Mouse (Mus musculus): ENCODE measurements around the gene Ubfd1. TPM values are rescaled to one million over a fixed set of nuclear protein-coding genes. Genes with fewer than 3 reads are reported as not detected.

Ubfd1 gene
- polyA plus RNA-seq, 1 experiment: 13.8 TPM

- Histone ChIP-seq H3K27ac (ENCODE audit: control insufficient read depth, insufficient read depth, low read depth, low read length, poor library complexity) (no peak overlapping the region), H3K4me3 (replicated peaks; ENCODE audit: control insufficient read depth, low read depth, low read length) (no peak overlapping the region), H3K4me1 (ENCODE audit: control insufficient read depth, insufficient read depth, low read length) (no peaks in the 10 kb centered on the region; the same call in 1 of the 2 replicates)
- TF ChIP-seq POLR2A (IDR thresholded peaks at IDR 0.05; ENCODE audit: borderline replicate concordance, control insufficient read depth, low read depth, low read length) (no peak), CTCF (IDR thresholded peaks at IDR 0.05; ENCODE audit: control insufficient read depth, insufficient read depth, low read length) (no peak)
- WGBS: 92% methylated on average over 8 of the region's 8 CpGs
Measured at GRCm38 (mm10) chr7:122044106-122044505, 22.9 kb upstream of the Ubfd1 start.

GRCm38 (mm10) chr7:122045181-122045634, 21.8 kb upstream of the Ubfd1 start:
- WGBS: 87% methylated on average over 4 of the region's 4 CpGs
- no peak overlapping the region for H3K27ac ChIP-seq (ENCODE audit: control insufficient read depth, insufficient read depth, low read depth, low read length, poor library complexity)
- H3K4me3 ChIP-seq (replicated peaks; ENCODE audit: control insufficient read depth, low read depth, low read length): no peak overlapping the region
- TF ChIP-seq POLR2A (IDR thresholded peaks at IDR 0.05; ENCODE audit: borderline replicate concordance, control insufficient read depth, low read depth, low read length): no peak
- no peak for TF ChIP-seq CTCF (IDR thresholded peaks at IDR 0.05; ENCODE audit: control insufficient read depth, insufficient read depth, low read length)
- H3K4me1 ChIP-seq (ENCODE audit: control insufficient read depth, insufficient read depth, low read length): no peaks in the 10 kb centered on the region; the same call in 1 of the 2 replicates

- no peak overlapping the region for H3K27ac ChIP-seq (ENCODE audit: control insufficient read depth, insufficient read depth, low read depth, low read length, poor library complexity)
- TF ChIP-seq POLR2A (IDR thresholded peaks at IDR 0.05; ENCODE audit: borderline replicate concordance, control insufficient read depth, low read depth, low read length) (no peak), CTCF (IDR thresholded peaks at IDR 0.05; ENCODE audit: control insufficient read depth, insufficient read depth, low read length) (no peak)
Measured at GRCm38 (mm10) chr7:122045711-122046110, 21.3 kb upstream of the Ubfd1 start.

GRCm38 (mm10) chr7:122046813-122047212, 20.2 kb upstream of the Ubfd1 start:
- Histone ChIP-seq H3K27ac (ENCODE audit: control insufficient read depth, insufficient read depth, low read depth, low read length, poor library complexity) (no peak overlapping the region), H3K4me3 (replicated peaks; ENCODE audit: control insufficient read depth, low read depth, low read length) (no peak overlapping the region), H3K4me1 (ENCODE audit: control insufficient read depth, insufficient read depth, low read length) (no peaks in the 10 kb centered on the region; the same call in 1 of the 2 replicates)
- 17% methylated on average over 2 of the region's 2 CpGs for WGBS
- TF ChIP-seq POLR2A (IDR thresholded peaks at IDR 0.05; ENCODE audit: borderline replicate concordance, control insufficient read depth, low read depth, low read length) (no peak), CTCF (IDR thresholded peaks at IDR 0.05; ENCODE audit: control insufficient read depth, insufficient read depth, low read length) (no peak)

More at GRCm38 (mm10) chr7:122045711-122046110, 21.3 kb upstream of the Ubfd1 start:
- WGBS: 63% methylated on average over 1 of the region's 1 CpGs
- Histone ChIP-seq H3K4me1 (ENCODE audit: control insufficient read depth, insufficient read depth, low read length) (no peaks in the 10 kb centered on the region; the same call in 1 of the 2 replicates), H3K4me3 (replicated peaks; ENCODE audit: control insufficient read depth, low read depth, low read length) (no peak overlapping the region)

GRCm38 (mm10) chr7:122048191-122048590, 18.8 kb upstream of the Ubfd1 start:
- WGBS: 90% methylated on average over 9 of the region's 9 CpGs
- Histone ChIP-seq H3K27ac (ENCODE audit: control insufficient read depth, insufficient read depth, low read depth, low read length, poor library complexity) (no peak overlapping the region), H3K4me3 (replicated peaks; ENCODE audit: control insufficient read depth, low read depth, low read length) (no peak overlapping the region), H3K4me1 (ENCODE audit: control insufficient read depth, insufficient read depth, low read length) (no peaks in the 10 kb centered on the region; the same call in 1 of the 2 replicates)
- TF ChIP-seq CTCF (IDR thresholded peaks at IDR 0.05; ENCODE audit: control insufficient read depth, insufficient read depth, low read length) (no peak), POLR2A (IDR thresholded peaks at IDR 0.05; ENCODE audit: borderline replicate concordance, control insufficient read depth, low read depth, low read length) (no peak)

- no peak overlapping the region for H3K27ac ChIP-seq (ENCODE audit: control insufficient read depth, insufficient read depth, low read depth, low read length, poor library complexity)
- H3K4me1 ChIP-seq (ENCODE audit: control insufficient read depth, insufficient read depth, low read length): no peaks in the 10 kb centered on the region; the same call in 1 of the 2 replicates
- TF ChIP-seq CTCF (IDR thresholded peaks at IDR 0.05; ENCODE audit: control insufficient read depth, insufficient read depth, low read length): no peak
- TF ChIP-seq POLR2A (IDR thresholded peaks at IDR 0.05; ENCODE audit: borderline replicate concordance, control insufficient read depth, low read depth, low read length): no peak
- no peak overlapping the region for H3K4me3 ChIP-seq (replicated peaks; ENCODE audit: control insufficient read depth, low read depth, low read length)
- 71% methylated on average over 1 of the region's 1 CpGs for WGBS
Measured at GRCm38 (mm10) chr7:122050834-122051233, 16.1 kb upstream of the Ubfd1 start.

GRCm38 (mm10) chr7:122056633-122057032, 10.3 kb upstream of the Ubfd1 start:
- no peak overlapping the region for H3K27ac ChIP-seq (ENCODE audit: control insufficient read depth, insufficient read depth, low read depth, low read length, poor library complexity)
- TF ChIP-seq CTCF (IDR thresholded peaks at IDR 0.05; ENCODE audit: control insufficient read depth, insufficient read depth, low read length) (no peak), POLR2A (IDR thresholded peaks at IDR 0.05; ENCODE audit: borderline replicate concordance, control insufficient read depth, low read depth, low read length) (no peak)
- no peaks in the 10 kb centered on the region for H3K4me1 ChIP-seq (ENCODE audit: control insufficient read depth, insufficient read depth, low read length)
- H3K4me3 ChIP-seq (replicated peaks; ENCODE audit: control insufficient read depth, low read depth, low read length): no peak overlapping the region
- 84% methylated on average over 5 of the region's 5 CpGs for WGBS

GRCm38 (mm10) chr7:122065656-122066055, 1.3 kb upstream of the Ubfd1 start:
- 53% methylated on average over 1 of the region's 1 CpGs for WGBS
- H3K4me3 ChIP-seq (replicated peaks; ENCODE audit: control insufficient read depth, low read depth, low read length): no peak overlapping the region

More at GRCm38 (mm10) chr7:122065656-122066055, 1.3 kb upstream of the Ubfd1 start:
- H3K4me1 ChIP-seq (ENCODE audit: control insufficient read depth, insufficient read depth, low read length): peaks cover 2% of the 10 kb centered on the region; the same call in 1 of the 2 replicates
- TF ChIP-seq POLR2A (IDR thresholded peaks at IDR 0.05; ENCODE audit: borderline replicate concordance, control insufficient read depth, low read depth, low read length) (no peak), CTCF (IDR thresholded peaks at IDR 0.05; ENCODE audit: control insufficient read depth, insufficient read depth, low read length) (no peak)
- no peak overlapping the region for H3K27ac ChIP-seq (ENCODE audit: control insufficient read depth, insufficient read depth, low read depth, low read length, poor library complexity)
